Mouse (Mus musculus): ENCODE data around the gene Fuca1. TPM values are rescaled to one million over a fixed set of nuclear protein-coding genes. Genes with fewer than 3 reads are reported as not detected.
"Not testable (repeated sequence)": the region's sequence is repeated elsewhere in the genome, so short reads cannot be mapped to it uniquely, and the experiment has no call there.

The Fuca1 gene
- total RNA-seq, 4 experiments from 2014 or later, result 29.8 to 40.8 (median 34.6) TPM

GRCm38 (mm10) chr4:135924418-135924817, 3.9 kb downstream of the Fuca1 start:
- no peak for DNase-seq (ENCODE audit: low spot score)

- DNase-seq (ENCODE audit: low spot score), result no peak
Observed at GRCm38 (mm10) chr4:135925341-135925740, 4.8 kb downstream of the Fuca1 start.

GRCm38 (mm10) chr4:135926195-135926808, 5.8 kb downstream of the Fuca1 start:
- DNase-seq (ENCODE audit: low spot score), result no peak

- no peak for DNase-seq (ENCODE audit: low spot score)
Observed at GRCm38 (mm10) chr4:135926861-135927260, 6.3 kb downstream of the Fuca1 start.

- no peak for DNase-seq (ENCODE audit: low spot score)
Observed at GRCm38 (mm10) chr4:135928376-135928775, 7.8 kb downstream of the Fuca1 start.

GRCm38 (mm10) chr4:135929405-135929804, 8.9 kb downstream of the Fuca1 start:
- no peak for DNase-seq (ENCODE audit: low spot score)

- no peak for DNase-seq (ENCODE audit: low spot score)
Observed at GRCm38 (mm10) chr4:135929828-135930227, 9.3 kb downstream of the Fuca1 start.

- no peak for DNase-seq (ENCODE audit: low spot score)
Observed at GRCm38 (mm10) chr4:135930239-135930638, 9.7 kb downstream of the Fuca1 start.

- DNase-seq (ENCODE audit: low spot score), result no peak
Observed at GRCm38 (mm10) chr4:135931832-135932231, 11.3 kb downstream of the Fuca1 start.

GRCm38 (mm10) chr4:135934708-135935500, 14.4 kb downstream of the Fuca1 start:
- no peak for DNase-seq (ENCODE audit: low spot score)

GRCm38 (mm10) chr4:135935502-135935901, 15.0 kb downstream of the Fuca1 start:
- no peak for DNase-seq (ENCODE audit: low spot score)

- no peak for DNase-seq (ENCODE audit: low spot score)
Observed at GRCm38 (mm10) chr4:135938858-135939257, 18.3 kb downstream of the Fuca1 start.

GRCm38 (mm10) chr4:135941026-135941425, 20.5 kb downstream of the Fuca1 start:
- DNase-seq (ENCODE audit: low spot score), result not testable (repeated sequence)

GRCm38 (mm10) chr4:135942193-135942592, 21.7 kb downstream of the Fuca1 start:
- no peak for DNase-seq (ENCODE audit: low spot score)

- DNase-seq (ENCODE audit: low spot score), result peak; percentile 40
Observed at GRCm38 (mm10) chr4:135943389-135943788, 22.9 kb downstream of the Fuca1 start.

- no peak for DNase-seq (ENCODE audit: low spot score)
Observed at GRCm38 (mm10) chr4:135945706-135946105, 25.2 kb downstream of the Fuca1 start.

GRCm38 (mm10) chr4:135946278-135946658, 25.7 kb downstream of the Fuca1 start, which contains the start of gene Hmgcl:
Hmgcl (plus strand) TSS chr4:135946448.
- peak; percentile 97 for DNase-seq (ENCODE audit: low spot score)

GRCm38 (mm10) chr4:135946659-135947301, 26.2 kb downstream of the Fuca1 start:
- DNase-seq (ENCODE audit: low spot score), result no peak

GRCm38 (mm10) chr4:135948142-135948541, 27.6 kb downstream of the Fuca1 start:
- DNase-seq (ENCODE audit: low spot score), result peak; percentile 51

- DNase-seq (ENCODE audit: low spot score), result peak; percentile 49
Observed at GRCm38 (mm10) chr4:135949475-135949874, 28.9 kb downstream of the Fuca1 start.

- no peak for DNase-seq (ENCODE audit: low spot score)
Observed at GRCm38 (mm10) chr4:135949911-135950310, 29.4 kb downstream of the Fuca1 start.

- no peak for DNase-seq (ENCODE audit: low spot score)
Observed at GRCm38 (mm10) chr4:135950365-135950764, 29.8 kb downstream of the Fuca1 start.

GRCm38 (mm10) chr4:135951505-135951904, 31.0 kb downstream of the Fuca1 start:
- DNase-seq (ENCODE audit: low spot score), result no peak

All from heart, adult 8-10 months (tissue).